Mouse (Mus musculus) stomach, embryonic 14.5 days (tissue): Measurements from ENCODE around the gene Scgb1b12. TPM values are rescaled to one million over a fixed set of nuclear protein-coding genes. Genes with fewer than 3 reads are reported as not detected.
"Not testable (repeated sequence)": the region's sequence is repeated elsewhere in the genome, so short reads cannot be mapped to it uniquely, and the experiment has no call there.

ENCODE experiments used
- ATAC-seq: fragments of 200-750 bp; cut with Nextera tagmentation; 2 replicates; pipeline ENCODE4 v1.8.0; 2017; ENCODE audit warnings: low read depth, moderate TSS enrichment; ENCODE audit not compliant: insufficient number of reproducible peaks, insufficient read depth, low FRiP score
- H3K27ac ChIP-seq: fragments of 300-500 bp; sonication (generic); 2 replicates; pipeline ENCODE4 v1.5.1; 2014; ENCODE audit warnings: mild to moderate bottlenecking, low read length, moderate library complexity, mixed read lengths
- H3K27me3 ChIP-seq: fragments of 300-500 bp; sonication (generic); 2 replicates; pipeline ENCODE4 v1.6.1; 2014; ENCODE audit warnings: low read length, control low read depth, mixed read lengths; ENCODE audit not compliant: control insufficient read depth, insufficient read depth
- H3K36me3 ChIP-seq: fragments of 300-500 bp; sonication (generic); 2 replicates; pipeline ENCODE4 v1.6.1; 2014; ENCODE audit warnings: mild to moderate bottlenecking, control low read depth, low read length, moderate library complexity, mixed read lengths; ENCODE audit not compliant: control insufficient read depth, insufficient read depth
- H3K4me1 ChIP-seq: fragments of 300-500 bp; sonication (generic); 2 replicates; pipeline ENCODE4 v1.6.1; 2014; ENCODE audit warnings: low read length, control low read depth, mixed read lengths; ENCODE audit not compliant: control insufficient read depth, insufficient read depth
- H3K4me2 ChIP-seq: fragments of 300-500 bp; sonication (generic); replicated peaks from 2 replicates; pipeline ENCODE4 v1.6.1; 2014; ENCODE audit warnings: low read depth, low read length, control low read depth
- H3K4me3 ChIP-seq: fragments of 300-500 bp; sonication (generic); 2 replicates; pipeline ENCODE4 v1.5.1; 2014; ENCODE audit warnings: low read depth, low read length, control low read depth
- H3K9ac ChIP-seq: fragments of 300-500 bp; sonication (generic); replicated peaks from 2 replicates; pipeline ENCODE4 v1.6.1; 2014; ENCODE audit warnings: low read depth, mild to moderate bottlenecking, control low read depth, low read length, moderate library complexity, mixed read lengths
- H3K9me3 ChIP-seq: fragments of 300-500 bp; sonication (generic); 2 replicates; pipeline ENCODE4 v1.6.1; 2016; ENCODE audit warnings: low read depth, low read length, control low read depth; ENCODE audit not compliant: control insufficient read depth
- WGBS: fragments of 180-500 bp; shearing (Covaris S2); extraction: QIAGEN DNeasy Blood & Tissue Kit; methylation state at CpG from one replicate; pipeline ENCODE4 v1.1.7; 2014; 5-methylcytosine and 5-hydroxymethylcytosine counted together
- polyA plus RNA-seq: library from polyadenylated mRNA; unstranded; fragments of >200 nt; fragmentation: Nextera tagmentation; extraction: Ambion mirVana; gene quantifications from 2 replicates; pipeline ENCODE4 v1.2.1, GENCODE M21; 2014

Gene Scgb1b12
- not detected in 2 replicates for polyA plus RNA-seq

GRCm38 (mm10) chr7:32333882-32334281 lies at the start of gene Scgb1b12:
Gene Scgb1b12, plus strand, starts transcription at chr7:32334182.
- H3K4me1 ChIP-seq, H3K27ac ChIP-seq, H3K27me3 ChIP-seq, H3K9ac ChIP-seq, H3K4me2 ChIP-seq, ATAC-seq, H3K9me3 ChIP-seq, H3K4me3 ChIP-seq, H3K36me3 ChIP-seq: not testable (repeated sequence)
- 90% methylated on average over 2 of the region's 3 CpGs for WGBS

DNA sequence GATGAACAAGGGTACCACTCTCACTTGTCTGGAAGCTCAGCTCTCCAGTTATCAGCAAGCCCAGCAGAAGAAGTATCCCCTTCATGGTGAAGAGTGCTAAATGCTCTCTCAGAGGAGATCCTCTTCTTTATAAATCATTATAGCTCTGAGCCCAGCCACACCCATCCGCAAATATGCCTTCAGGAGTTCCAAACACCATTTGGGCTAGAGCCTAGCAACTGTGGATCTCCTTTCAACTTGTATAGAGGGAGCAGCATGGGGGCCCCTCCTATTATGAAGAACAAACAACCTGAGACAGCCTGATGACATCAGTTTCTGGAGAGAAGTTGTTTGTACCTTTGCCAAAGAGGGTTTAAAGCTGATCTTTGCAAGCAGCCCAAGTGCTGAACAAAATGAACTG lies 6.8 kb upstream of the Scgb1b12 start, which contains the start of gene Scgb2b12:
Scgb2b12 (minus strand) TSS at position 101 of the 400 bp plus-strand sequence.
- not testable (repeated sequence) for H3K4me1 ChIP-seq
- 77% methylated on average over 1 of the region's 1 CpGs for WGBS

More for the DNA sequence above, 6.8 kb upstream of the Scgb1b12 start, which contains the start of gene Scgb2b12:
- not testable (repeated sequence) for H3K27ac ChIP-seq, H3K4me2 ChIP-seq, H3K27me3 ChIP-seq, H3K9ac ChIP-seq, H3K9me3 ChIP-seq, ATAC-seq, H3K4me3 ChIP-seq, H3K36me3 ChIP-seq

Other genes with a start within 250 kb of the Scgb1b12 start
- not detected in 2 replicates for gene Scgb1b10, start 233.3 kb upstream of the Scgb1b12 start, polyA plus RNA-seq
- not detected in 2 replicates for gene Scgb2b11, start 123.0 kb upstream of the Scgb1b12 start, polyA plus RNA-seq
- not detected in 2 replicates for gene Scgb1b11, start 111.3 kb upstream of the Scgb1b12 start, polyA plus RNA-seq
- gene Scgb2b12, start 6.9 kb upstream of the Scgb1b12 start, polyA plus RNA-seq = not detected in 2 replicates
- not detected in 2 replicates for gene Scgb1b29, start 107.4 kb downstream of the Scgb1b12 start, polyA plus RNA-seq